Mouse (Mus musculus) granulocyte monocyte progenitor cell, adult 5-6 weeks (primary cell): ENCODE measurements around the gene Rsph9. TPM values are rescaled to one million over a fixed set of nuclear protein-coding genes. Genes with fewer than 3 reads are reported as not detected.
A peak's percentile ranks its signal among the peaks of the same experiment; 100 is the strongest.

Experiments
- ATAC-seq: replicated peaks from 2 replicates; pipeline ENCODE4 v1.8.0; 2016; ENCODE audit warnings: mild to moderate bottlenecking, moderate TSS enrichment, inconsistent platforms; ENCODE audit not compliant: poor library complexity, severe bottlenecking
- total RNA-seq, 2 experiments: library from RNA; stranded (forward) in 1 of 2; stranded (reverse) in 1 of 2; fragments of 200-712, 200-1000 nt in 1 of 2; fragments of >200 nt in 1 of 2; fragmentation: Nextera tagmentation in 1 of 2; gene quantifications; 2 replicates each; pipeline ENCODE4 v1.2.3; 2014 to 2017

The Rsph9 gene
- total RNA-seq, 2 experiments from 2014 or later: not detected

GRCm38 (mm10) chr17:46073730-46074301 is 70.2 kb downstream of the Rsph9 start:
- peak; percentile 93 for ATAC-seq

Other genes with a start within 250 kb of the Rsph9 start
- 21.2 and 28.6 TPM in 2 replicates for gene Vegfa, start 111.8 kb downstream of the Rsph9 start, total RNA-seq (2014; fragmentation: Nextera tagmentation)
- 34.3 and 41.4 TPM in 2 replicates for gene Vegfa, start 111.8 kb downstream of the Rsph9 start, total RNA-seq (2017)
- gene Mrps18a, start 33.2 kb downstream of the Rsph9 start, total RNA-seq (2014; fragmentation: Nextera tagmentation): 70.4 and 96.2 TPM in 2 replicates
- gene Mrps18a, start 33.2 kb downstream of the Rsph9 start, total RNA-seq (2017): 47.9 and 53.2 TPM in 2 replicates
- gene Mad2l1bp, start 9.3 kb upstream of the Rsph9 start, total RNA-seq (2014; fragmentation: Nextera tagmentation): 14.8 and 18.6 TPM in 2 replicates
- gene Mad2l1bp, start 9.3 kb upstream of the Rsph9 start, total RNA-seq (2017): 2.9 and 8.1 TPM in 2 replicates
- 46.6 and 49.2 TPM in 2 replicates for gene Gtpbp2, start 16.8 kb upstream of the Rsph9 start, total RNA-seq (2014; fragmentation: Nextera tagmentation)
- 28.7 and 58.6 TPM in 2 replicates for gene Gtpbp2, start 16.8 kb upstream of the Rsph9 start, total RNA-seq (2017)
- gene Polh, start 58.4 kb upstream of the Rsph9 start, total RNA-seq (2014; fragmentation: Nextera tagmentation): 15.3 and 18.2 TPM in 2 replicates
- 26.0 and 26.7 TPM in 2 replicates for gene Polh, start 58.4 kb upstream of the Rsph9 start, total RNA-seq (2017)
- 64.5 and 70.0 TPM in 2 replicates for gene Xpo5, start 58.6 kb upstream of the Rsph9 start, total RNA-seq (2014; fragmentation: Nextera tagmentation)
- 58.1 and 67.1 TPM in 2 replicates for gene Xpo5, start 58.6 kb upstream of the Rsph9 start, total RNA-seq (2017)
- 86.8 and 97.0 TPM in 2 replicates for gene Polr1c, start 103.8 kb upstream of the Rsph9 start, total RNA-seq (2014; fragmentation: Nextera tagmentation)
- 40.4 and 65.2 TPM in 2 replicates for gene Polr1c, start 103.8 kb upstream of the Rsph9 start, total RNA-seq (2017)
- gene Yipf3, start 103.9 kb upstream of the Rsph9 start, total RNA-seq (2014; fragmentation: Nextera tagmentation): 62.8 and 72.2 TPM in 2 replicates
- 40.9 and 60.4 TPM in 2 replicates for gene Yipf3, start 103.9 kb upstream of the Rsph9 start, total RNA-seq (2017)
- 1.8 and 3.5 TPM in 2 replicates for gene Lrrc73, start 109.3 kb upstream of the Rsph9 start, total RNA-seq (2014; fragmentation: Nextera tagmentation)
- gene Lrrc73, start 109.3 kb upstream of the Rsph9 start, total RNA-seq (2017): not detected in 2 replicates
- 19.4 and 37.8 TPM in 2 replicates for gene Tjap1, start 138.8 kb upstream of the Rsph9 start, total RNA-seq (2014; fragmentation: Nextera tagmentation)
- gene Tjap1, start 138.8 kb upstream of the Rsph9 start, total RNA-seq (2017): 3.5 and 15.6 TPM in 2 replicates
- 1.3 TPM in 1 of 2 replicates, not detected in the other for gene Dlk2, start 153.2 kb upstream of the Rsph9 start, total RNA-seq (2014; fragmentation: Nextera tagmentation)
- not detected in 2 replicates for gene Dlk2, start 153.2 kb upstream of the Rsph9 start, total RNA-seq (2017)
- 2.1 and 4.1 TPM in 2 replicates for gene Abcc10, start 184.1 kb upstream of the Rsph9 start, total RNA-seq (2014; fragmentation: Nextera tagmentation)
- gene Abcc10, start 184.1 kb upstream of the Rsph9 start, total RNA-seq (2017): 0.95 and 1.0 TPM in 2 replicates
- gene Zfp318, start 239.5 kb upstream of the Rsph9 start, total RNA-seq (2014; fragmentation: Nextera tagmentation): 8.0 and 9.8 TPM in 2 replicates
- 5.6 and 13.8 TPM in 2 replicates for gene Zfp318, start 239.5 kb upstream of the Rsph9 start, total RNA-seq (2017)